Mouse (Mus musculus): Measurements from ENCODE around the gene Vezt.

DNA sequence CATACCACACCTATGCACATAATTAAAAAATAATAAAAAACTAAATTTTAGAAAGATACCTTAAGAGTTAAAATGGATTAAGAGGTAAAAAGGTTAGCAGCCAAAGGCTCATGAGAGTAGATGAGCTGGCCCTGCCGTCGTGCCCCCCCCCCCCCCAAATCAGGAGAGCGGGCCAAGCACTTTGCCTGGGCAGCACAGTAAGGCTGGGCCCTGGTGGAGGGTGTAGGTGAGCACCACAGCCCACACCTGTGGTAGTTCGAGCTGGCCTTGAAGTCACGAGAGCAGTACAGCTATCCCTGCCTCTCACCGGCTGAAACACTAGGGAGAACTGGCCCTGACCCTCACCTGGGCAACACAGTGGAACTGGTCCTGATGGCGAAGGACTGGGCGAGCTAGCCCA is 10.5 kb downstream of the Vezt start:
- no peak for TF ChIP-seq ZNF384 (IDR thresholded peaks at IDR 0.05; ENCODE audit: low read depth, low read length)
- TF ChIP-seq CTCF (conservative IDR thresholded peaks at IDR 0.05 in 1 of 2, IDR thresholded peaks at IDR 0.05 in 1 of 2; ENCODE audit: low read depth in 2 of 2, low read length in 2 of 2): no peak
- TF ChIP-seq POLR2A (IDR thresholded peaks at IDR 0.05; ENCODE audit: low read depth, low read length): no peak
- no peak for TF ChIP-seq JUND (conservative IDR thresholded peaks at IDR 0.05; ENCODE audit: low read depth, low read length)
- no peak for TF ChIP-seq SIN3A (IDR thresholded peaks at IDR 0.05; ENCODE audit: low read length)
- TF ChIP-seq E2F4 (IDR thresholded peaks at IDR 0.05; ENCODE audit: insufficient replicate concordance, low read depth, low read length): no peak
- TF ChIP-seq MEF2A (IDR thresholded peaks at IDR 0.05; ENCODE audit: borderline replicate concordance, low read depth, low read length): no peak
- no peak for TF ChIP-seq TCF12 (IDR thresholded peaks at IDR 0.05; ENCODE audit: low read depth, low read length)
- TF ChIP-seq HCFC1 (IDR thresholded peaks at IDR 0.05; ENCODE audit: low read depth, low read length): no peak
- no peak for TF ChIP-seq MAX (IDR thresholded peaks at IDR 0.05; ENCODE audit: low read length)

Data from CH12.LX (cell line).